Mouse (Mus musculus): Measurements from ENCODE around the gene Itpr2. TPM values are rescaled to one million over a fixed set of nuclear protein-coding genes. Genes with fewer than 3 reads are reported as not detected.

The Itpr2 gene
- polyA plus RNA-seq, 1 experiment: 10.5 TPM

- Histone ChIP-seq H3K4me1 (ENCODE audit: control insufficient read depth, insufficient read depth, insufficient read length, low read length) (no peaks in the 10 kb centered on the region), H3K4me3 (ENCODE audit: low read depth, low read length) (no peak overlapping the region), H3K27me3 (ENCODE audit: control insufficient read depth, insufficient read depth, low read length) (no peaks in the 10 kb centered on the region), H3K27ac (ENCODE audit: insufficient read depth, low read depth, low read length) (no peak overlapping the region), H3K36me3 (ENCODE audit: control insufficient read depth, insufficient read depth, low read length) (0 out of 2 replicates have a peak, but pooled peaks cover 2% of the 10 kb centered on the region)
- 95% methylated on average over 5 of the region's 5 CpGs for WGBS
- TF ChIP-seq CTCF (IDR thresholded peaks at IDR 0.05; ENCODE audit: extremely low read depth, insufficient read length, insufficient replicate concordance, low read depth, low read length) (no peak), POLR2A (IDR thresholded peaks at IDR 0.05; ENCODE audit: low read depth, low read length) (no peak)
These were observed 105.8 kb downstream of the Itpr2 start for GRCm38 (mm10) chr6:146396253-146396652.

- Histone ChIP-seq H3K27me3 (ENCODE audit: control insufficient read depth, insufficient read depth, low read length) (no peaks in the 10 kb centered on the region), H3K4me1 (ENCODE audit: control insufficient read depth, insufficient read depth, insufficient read length, low read length) (no peaks in the 10 kb centered on the region; the same call in 1 of the 2 replicates), H3K36me3 (ENCODE audit: control insufficient read depth, insufficient read depth, low read length) (0 out of 2 replicates have a peak, but pooled peaks cover 2% of the 10 kb centered on the region), H3K27ac (ENCODE audit: insufficient read depth, low read depth, low read length) (no peak overlapping the region), H3K4me3 (ENCODE audit: low read depth, low read length) (no peak overlapping the region)
- 95% methylated on average over 4 of the region's 4 CpGs for WGBS
- TF ChIP-seq POLR2A (IDR thresholded peaks at IDR 0.05; ENCODE audit: low read depth, low read length) (no peak), CTCF (IDR thresholded peaks at IDR 0.05; ENCODE audit: extremely low read depth, insufficient read length, insufficient replicate concordance, low read depth, low read length) (no peak)
These were observed 106.4 kb downstream of the Itpr2 start for GRCm38 (mm10) chr6:146395616-146396015.

GRCm38 (mm10) chr6:146392188-146392587 is 109.8 kb downstream of the Itpr2 start:
- no peaks in the 10 kb centered on the region; the same call in 1 of the 2 replicates for H3K4me1 ChIP-seq (ENCODE audit: control insufficient read depth, insufficient read depth, insufficient read length, low read length)
- WGBS: 74% methylated on average over 2 of the region's 2 CpGs
- TF ChIP-seq POLR2A (IDR thresholded peaks at IDR 0.05; ENCODE audit: low read depth, low read length) (no peak), CTCF (IDR thresholded peaks at IDR 0.05; ENCODE audit: extremely low read depth, insufficient read length, insufficient replicate concordance, low read depth, low read length) (peak; percentile 27; the same call in 1 of the 2 replicates)
- H3K27ac ChIP-seq (ENCODE audit: insufficient read depth, low read depth, low read length): no peak overlapping the region
- H3K4me3 ChIP-seq (ENCODE audit: low read depth, low read length): no peak overlapping the region
- H3K27me3 ChIP-seq (ENCODE audit: control insufficient read depth, insufficient read depth, low read length): no peaks in the 10 kb centered on the region
- H3K36me3 ChIP-seq (ENCODE audit: control insufficient read depth, insufficient read depth, low read length): 0 out of 2 replicates have a peak, but pooled peaks cover 2% of the 10 kb centered on the region

GRCm38 (mm10) chr6:146390159-146390558 is 111.9 kb downstream of the Itpr2 start:
- 94% methylated on average over 4 of the region's 4 CpGs for WGBS
- TF ChIP-seq POLR2A (IDR thresholded peaks at IDR 0.05; ENCODE audit: low read depth, low read length) (no peak), CTCF (IDR thresholded peaks at IDR 0.05; ENCODE audit: extremely low read depth, insufficient read length, insufficient replicate concordance, low read depth, low read length) (no peak)
- no peaks in the 10 kb centered on the region for H3K36me3 ChIP-seq (ENCODE audit: control insufficient read depth, insufficient read depth, low read length)

DNA sequence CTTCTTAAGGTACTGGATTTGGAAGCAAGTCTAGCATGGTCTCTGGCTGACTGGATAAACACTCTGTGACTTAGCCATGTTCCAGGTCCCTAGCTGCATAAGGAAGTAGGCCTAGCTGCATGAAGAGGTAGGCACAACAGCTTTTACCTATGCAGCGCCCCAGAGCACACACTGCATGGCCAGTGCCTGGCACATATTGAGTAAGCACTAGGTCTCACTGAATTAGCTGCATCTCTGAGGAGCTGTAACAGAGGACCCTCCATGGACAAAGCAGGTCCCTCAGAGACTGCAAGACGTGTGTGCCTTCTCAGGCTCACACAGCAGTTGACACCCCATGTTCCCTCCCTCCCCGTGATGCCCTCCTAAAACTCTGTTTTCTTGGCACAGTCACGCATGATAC is 114.0 kb downstream of the Itpr2 start:
- peaks cover 3% of the 10 kb centered on the region; the same call in 1 of the 2 replicates for H3K4me1 ChIP-seq (ENCODE audit: control insufficient read depth, insufficient read depth, insufficient read length, low read length)
- TF ChIP-seq POLR2A (IDR thresholded peaks at IDR 0.05; ENCODE audit: low read depth, low read length): no peak
- no peak for TF ChIP-seq CTCF (IDR thresholded peaks at IDR 0.05; ENCODE audit: extremely low read depth, insufficient read length, insufficient replicate concordance, low read depth, low read length)
- H3K4me3 ChIP-seq (ENCODE audit: low read depth, low read length): no peak overlapping the region
- no peaks in the 10 kb centered on the region for H3K36me3 ChIP-seq (ENCODE audit: control insufficient read depth, insufficient read depth, low read length)
- no peak overlapping the region for H3K27ac ChIP-seq (ENCODE audit: insufficient read depth, low read depth, low read length)
- 81% methylated on average over 4 of the region's 4 CpGs for WGBS
- no peaks in the 10 kb centered on the region for H3K27me3 ChIP-seq (ENCODE audit: control insufficient read depth, insufficient read depth, low read length)

More at GRCm38 (mm10) chr6:146390159-146390558, 111.9 kb downstream of the Itpr2 start:
- Histone ChIP-seq H3K4me1 (ENCODE audit: control insufficient read depth, insufficient read depth, insufficient read length, low read length) (peaks cover 3% of the 10 kb centered on the region; the same call in 1 of the 2 replicates), H3K27me3 (ENCODE audit: control insufficient read depth, insufficient read depth, low read length) (no peaks in the 10 kb centered on the region), H3K4me3 (ENCODE audit: low read depth, low read length) (no peak overlapping the region), H3K27ac (ENCODE audit: insufficient read depth, low read depth, low read length) (no peak overlapping the region)

DNA sequence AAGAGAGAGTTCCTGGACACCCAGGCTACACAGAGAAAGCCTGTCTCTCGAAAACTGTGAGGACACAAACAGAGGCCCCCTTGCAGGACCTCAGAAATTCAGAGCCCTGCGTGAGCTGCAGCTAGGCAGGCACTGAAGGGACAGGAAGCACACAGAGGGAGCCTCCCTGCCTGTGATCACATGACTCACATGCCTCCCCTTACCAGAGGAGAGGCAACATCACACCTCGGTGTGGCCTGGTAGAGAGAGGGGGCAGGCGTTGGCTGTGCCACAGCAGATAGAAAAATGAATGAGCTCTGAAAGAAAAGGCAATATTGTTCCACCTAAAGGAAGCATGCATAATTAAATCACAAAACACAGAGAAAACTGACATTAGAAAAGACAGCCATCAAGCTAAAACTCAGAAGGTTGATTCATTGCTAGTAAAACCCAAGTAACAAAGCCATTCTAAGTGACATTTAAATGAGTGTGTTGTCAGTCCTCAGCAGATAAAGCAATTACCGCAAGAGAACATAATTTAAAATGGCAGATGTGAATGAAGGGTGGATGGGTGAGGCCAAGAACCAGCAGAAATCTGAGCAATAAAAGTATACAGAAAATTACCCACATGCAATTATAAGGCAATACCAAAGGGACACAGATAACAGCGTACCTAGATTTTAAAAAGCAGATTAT is 114.8 kb downstream of the Itpr2 start:
- WGBS: 48% methylated on average over 6 of the region's 6 CpGs
- Histone ChIP-seq H3K36me3 (ENCODE audit: control insufficient read depth, insufficient read depth, low read length) (no peaks in the 10 kb centered on the region), H3K4me1 (ENCODE audit: control insufficient read depth, insufficient read depth, insufficient read length, low read length) (peaks cover 3% of the 10 kb centered on the region; the same call in 1 of the 2 replicates), H3K27me3 (ENCODE audit: control insufficient read depth, insufficient read depth, low read length) (no peaks in the 10 kb centered on the region), H3K4me3 (ENCODE audit: low read depth, low read length) (no peak overlapping the region), H3K27ac (ENCODE audit: insufficient read depth, low read depth, low read length) (no peak overlapping the region)
- TF ChIP-seq CTCF (IDR thresholded peaks at IDR 0.05; ENCODE audit: extremely low read depth, insufficient read length, insufficient replicate concordance, low read depth, low read length): no peak
- TF ChIP-seq POLR2A (IDR thresholded peaks at IDR 0.05; ENCODE audit: low read depth, low read length): no peak

DNA sequence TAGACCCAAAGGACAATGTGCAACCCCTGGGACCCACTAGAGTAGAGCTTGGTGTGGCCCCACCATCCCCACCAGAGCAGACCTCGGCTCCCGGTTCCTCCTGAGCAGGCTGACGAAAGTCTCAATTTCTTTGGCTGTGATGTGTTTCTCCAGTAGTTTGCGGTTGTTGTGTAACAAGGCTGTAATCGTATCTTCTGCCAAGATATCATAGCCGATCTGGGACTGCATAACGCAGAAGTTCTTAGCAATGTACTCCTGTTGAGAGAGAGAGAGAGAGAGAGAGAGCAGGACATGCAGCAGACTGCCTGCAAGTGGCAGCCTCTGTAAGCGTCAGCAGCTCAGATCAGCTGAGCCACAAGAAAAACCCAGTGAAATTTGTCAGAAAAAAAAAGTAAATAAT is 122.8 kb downstream of the Itpr2 start:
- no peak overlapping the region for H3K4me3 ChIP-seq (ENCODE audit: low read depth, low read length)
- WGBS: 88% methylated on average over 8 of the region's 8 CpGs
- no peak overlapping the region for H3K27ac ChIP-seq (ENCODE audit: insufficient read depth, low read depth, low read length)
- no peak for TF ChIP-seq POLR2A (IDR thresholded peaks at IDR 0.05; ENCODE audit: low read depth, low read length)
- no peak for TF ChIP-seq CTCF (IDR thresholded peaks at IDR 0.05; ENCODE audit: extremely low read depth, insufficient read length, insufficient replicate concordance, low read depth, low read length)
- H3K27me3 ChIP-seq (ENCODE audit: control insufficient read depth, insufficient read depth, low read length): no peaks in the 10 kb centered on the region
- H3K4me1 ChIP-seq (ENCODE audit: control insufficient read depth, insufficient read depth, insufficient read length, low read length): no peaks in the 10 kb centered on the region
- H3K36me3 ChIP-seq (ENCODE audit: control insufficient read depth, insufficient read depth, low read length): peaks cover 8% of the 10 kb centered on the region
